Mouse (Mus musculus): ENCODE data around the gene Bbs10.
A peak's percentile ranks its signal among the peaks of the same experiment; 100 is the strongest.

Bbs10 gene

DNA sequence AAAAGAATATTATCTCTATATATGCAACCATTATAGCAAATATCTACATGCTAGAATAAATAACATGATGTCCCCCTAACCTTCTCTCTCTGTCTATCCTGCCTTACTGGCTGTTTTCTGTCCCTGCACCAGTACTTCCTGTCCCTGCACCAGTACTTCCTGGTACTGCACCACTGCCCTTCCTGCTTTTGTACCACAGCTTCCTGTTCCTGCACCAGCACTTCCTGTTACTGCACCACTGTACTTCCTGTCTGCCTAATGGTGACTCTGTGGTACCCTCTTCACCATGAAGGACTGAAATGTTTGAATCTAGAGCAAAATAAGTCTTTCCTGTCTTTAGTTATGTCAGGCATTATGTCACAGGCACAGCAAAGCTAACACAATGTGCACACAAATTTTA lies 22.1 kb downstream of the Bbs10 start:
- no peak for DNase-seq (ENCODE audit: low read depth, low spot score)

DNA sequence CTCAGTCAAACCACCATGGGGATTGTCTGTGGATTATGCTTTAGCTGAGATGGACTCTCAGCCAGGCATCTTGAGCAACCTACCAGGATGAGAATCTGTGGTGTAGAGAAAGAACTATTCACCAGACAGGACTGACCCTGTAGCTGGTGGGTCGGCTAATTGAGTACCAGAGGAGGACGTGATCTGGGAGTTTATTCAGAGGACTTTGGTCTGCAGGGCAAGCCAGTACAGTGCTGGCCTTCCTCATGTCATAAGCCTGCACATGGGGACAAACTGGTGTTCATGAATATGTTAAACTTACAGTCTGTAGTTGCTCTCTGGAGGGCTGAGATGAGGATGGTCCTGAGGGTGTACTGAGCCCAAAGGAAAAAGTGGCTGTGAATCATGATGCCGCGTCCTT lies 29.5 kb downstream of the Bbs10 start:
- DNase-seq (ENCODE audit: low read depth, low spot score): no peak

GRCm38 (mm10) chr10:111329326-111329725 lies 30.8 kb downstream of the Bbs10 start:
- peak; percentile 13 for DNase-seq (ENCODE audit: low read depth, low spot score)

GRCm38 (mm10) chr10:111334902-111335301 lies 36.4 kb downstream of the Bbs10 start:
- no peak for DNase-seq (ENCODE audit: low read depth, low spot score)

GRCm38 (mm10) chr10:111335517-111336352 lies 37.3 kb downstream of the Bbs10 start:
- DNase-seq (ENCODE audit: low read depth, low spot score): no peak

DNA sequence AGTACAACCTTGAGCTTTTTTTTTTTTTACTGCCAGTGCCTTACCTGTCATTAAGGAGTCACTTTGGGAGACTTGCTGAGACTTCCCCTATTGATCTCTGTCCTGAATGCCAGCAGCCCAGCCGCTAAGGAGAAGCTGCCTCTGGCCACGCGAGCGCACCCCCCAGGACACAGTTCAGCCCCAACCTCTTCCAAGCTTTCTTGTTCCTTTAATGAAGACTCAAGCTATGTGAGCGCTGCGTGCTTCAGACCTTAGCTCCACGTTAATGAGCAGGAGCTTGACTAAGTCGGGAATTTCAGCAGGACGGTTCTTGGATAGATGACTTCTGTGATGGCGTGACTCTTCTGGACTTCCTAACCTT lies 37.9 kb downstream of the Bbs10 start:
- DNase-seq (ENCODE audit: low read depth, low spot score): no peak

- no peak for DNase-seq (ENCODE audit: low read depth, low spot score)
Measured at GRCm38 (mm10) chr10:111339296-111339695, 40.8 kb downstream of the Bbs10 start.

DNA sequence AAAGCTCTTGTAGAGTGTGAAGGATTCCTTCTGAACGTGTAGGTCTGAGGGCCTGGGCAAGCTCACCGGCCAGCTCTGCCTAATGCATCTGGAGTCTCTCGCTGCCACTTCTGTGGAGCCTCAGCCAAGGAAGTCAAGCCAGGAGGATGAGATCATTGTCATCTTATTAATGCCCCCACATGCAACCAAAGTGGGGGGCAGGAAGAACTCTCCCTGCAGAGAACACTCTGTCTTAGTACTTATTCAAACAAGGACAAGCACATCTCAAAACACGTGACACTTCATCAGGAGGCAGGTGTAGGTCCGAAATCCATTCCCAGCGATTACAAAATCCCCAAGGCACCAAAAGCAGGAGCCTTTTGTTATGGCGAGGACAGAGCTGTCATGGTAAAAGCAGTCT lies 43.3 kb downstream of the Bbs10 start:
- DNase-seq (ENCODE audit: low read depth, low spot score): no peak

DNA sequence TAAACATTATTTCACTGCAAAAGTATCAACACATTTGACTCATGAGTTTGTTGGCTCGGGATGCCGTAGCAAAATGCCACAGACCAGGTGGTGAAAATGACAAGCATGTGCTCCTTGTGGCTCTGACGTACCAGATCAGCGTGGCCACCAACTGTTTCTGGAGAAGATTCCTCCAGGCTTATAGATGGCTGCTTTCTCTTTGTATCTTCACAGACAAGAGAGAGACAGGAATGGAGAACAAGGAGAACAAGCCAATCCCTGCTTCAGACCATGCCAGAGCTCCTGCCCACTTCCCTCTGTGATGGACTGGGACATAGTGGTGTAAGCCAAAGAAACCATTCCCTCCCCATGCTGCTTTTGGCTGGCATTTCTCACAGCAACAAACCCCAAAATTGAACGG lies 45.1 kb downstream of the Bbs10 start:
- DNase-seq (ENCODE audit: low read depth, low spot score): no peak

DNA sequence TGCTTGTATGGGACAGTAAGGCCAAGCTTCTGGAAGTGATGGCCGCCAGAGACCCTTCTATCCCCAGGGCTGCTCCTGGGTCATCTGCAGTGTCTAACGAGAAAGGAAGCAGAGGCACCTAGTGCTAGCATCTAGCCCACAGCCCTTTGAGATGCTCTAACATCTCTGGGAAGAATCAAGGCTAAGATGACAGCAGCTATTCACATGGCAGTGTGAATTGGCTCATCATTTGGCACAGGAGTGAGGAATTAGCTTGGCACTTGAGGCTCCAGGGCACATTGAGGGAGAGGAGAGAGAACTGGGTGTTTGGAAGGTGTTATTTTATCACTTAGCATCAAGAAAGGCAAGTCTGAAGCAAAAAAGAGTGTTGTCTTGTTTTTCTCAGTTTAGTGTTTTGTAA lies 49.8 kb downstream of the Bbs10 start:
- DNase-seq (ENCODE audit: low read depth, low spot score): no peak
